In the genomic region with DNA sequence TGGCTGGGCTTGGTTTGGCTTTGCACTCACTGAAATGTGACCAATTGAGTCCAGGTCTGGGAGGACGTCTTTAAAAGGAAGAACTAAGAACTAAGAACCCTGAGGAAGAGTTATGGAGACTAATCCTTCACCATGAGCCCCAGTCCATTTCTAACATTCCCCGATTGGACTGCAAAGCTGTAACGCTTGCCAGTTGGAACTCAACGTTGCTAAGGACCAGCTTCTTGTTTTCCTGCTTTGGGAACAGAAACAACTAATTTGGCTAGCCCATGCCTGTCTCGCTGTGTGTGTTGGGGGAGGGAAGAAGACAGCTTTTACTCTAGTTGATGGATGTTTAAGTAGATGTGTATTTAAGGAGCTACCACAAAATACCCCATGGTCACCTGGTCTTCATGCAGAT, we compare ENCODE assay signal across 13 mouse cellular contexts.
A peak's percentile ranks its signal among the peaks of the same experiment; 100 is the strongest.
DNase-seq lines count a peak whose midpoint lies in the region; ATAC-seq and TF ChIP-seq lines count a peak whose summit lies in the region.
"Had no signal": no experiment of that assay in that cellular context is flagged by ENCODE, and none has a peak within 500 bp of the region (broad histone marks: within the 10 kb centered on the region; RNA-seq: fewer than 3 reads in every experiment).

No protein-coding gene starts in this region.

- no peak for ATAC-seq in hindbrain, postnatal 0 days
- no peak for ATAC-seq in hindbrain, embryonic 11.5 days (ENCODE audit: low FRiP score)
- peak; percentile 50 for ATAC-seq in lung, postnatal 0 days
- ATAC-seq: CD4-positive, CD25-positive, alpha-beta regulatory T cell, adult 4 months had no signal

- no peak overlapping the region for H3K9ac ChIP-seq in hindbrain, postnatal 0 days (replicated peaks; ENCODE audit: low read length)
- H3K9ac ChIP-seq in hindbrain, embryonic 11.5 days (ENCODE audit: low read depth, low read length), result no peak overlapping the region
- no peak overlapping the region for H3K9ac ChIP-seq in lung, postnatal 0 days (replicated peaks; ENCODE audit: low read depth)
- H3K9ac ChIP-seq: hindbrain, embryonic 15.5 days; liver, embryonic 14.5 days had no signal

- no peak for TF ChIP-seq CTCF in hindbrain, postnatal 0 days (IDR thresholded peaks at IDR 0.05; ENCODE audit: low read depth)
- TF ChIP-seq CTCF in lung, postnatal 0 days (IDR thresholded peaks at IDR 0.05), result no peak

- no peaks in the 10 kb centered on the region for H3K36me3 ChIP-seq in hindbrain, postnatal 0 days (ENCODE audit: insufficient read depth, low read length)
- H3K36me3 ChIP-seq in hindbrain, embryonic 11.5 days (ENCODE audit: control insufficient read depth, insufficient read depth, low read length), result no peaks in the 10 kb centered on the region
- no peaks in the 10 kb centered on the region for H3K36me3 ChIP-seq in lung, postnatal 0 days (ENCODE audit: insufficient read depth, low read length)
- H3K36me3 ChIP-seq: hindbrain, embryonic 15.5 days had no signal

- no peak overlapping the region for H3K4me2 ChIP-seq in hindbrain, postnatal 0 days (ENCODE audit: low read depth, low read length)
- H3K4me2 ChIP-seq in hindbrain, embryonic 11.5 days (replicated peaks; ENCODE audit: low read depth, low read length), result no peak overlapping the region
- no peak overlapping the region for H3K4me2 ChIP-seq in lung, postnatal 0 days (replicated peaks; ENCODE audit: low read depth, low read length)
- H3K4me2 ChIP-seq: hindbrain, embryonic 15.5 days had no signal

- no peak for TF ChIP-seq EP300 in lung, postnatal 0 days (IDR thresholded peaks at IDR 0.05)

- H3K27me3 ChIP-seq in hindbrain, postnatal 0 days (ENCODE audit: insufficient read depth, low read length), result no peaks in the 10 kb centered on the region
- no peaks in the 10 kb centered on the region for H3K27me3 ChIP-seq in hindbrain, embryonic 11.5 days (ENCODE audit: control insufficient read depth, insufficient read depth, low read length)
- no peaks in the 10 kb centered on the region for H3K27me3 ChIP-seq in lung, postnatal 0 days (replicated peaks; ENCODE audit: insufficient read depth, low read length)
- H3K27me3 ChIP-seq: hindbrain, embryonic 15.5 days had no signal

- H3K4me1 ChIP-seq in hindbrain, postnatal 0 days (ENCODE audit: insufficient read depth, low read length), result no peaks in the 10 kb centered on the region
- H3K4me1 ChIP-seq in hindbrain, embryonic 11.5 days (replicated peaks; ENCODE audit: control insufficient read depth, insufficient read depth, low read length), result no peaks in the 10 kb centered on the region
- no peaks in the 10 kb centered on the region for H3K4me1 ChIP-seq in lung, postnatal 0 days (ENCODE audit: insufficient read depth, low read depth, low read length)
- H3K4me1 ChIP-seq: hindbrain, embryonic 15.5 days had no signal

- H3K4me3 ChIP-seq in hindbrain, postnatal 0 days (ENCODE audit: low read length), result no peak overlapping the region
- no peak overlapping the region for H3K4me3 ChIP-seq in hindbrain, embryonic 11.5 days (ENCODE audit: low read depth, low read length)
- no peak overlapping the region for H3K4me3 ChIP-seq in lung, postnatal 0 days (ENCODE audit: low read depth, low read length)
- H3K4me3 ChIP-seq: erythroblast, embryonic 14.5 days; hindbrain, embryonic 15.5 days had no signal

- no peak overlapping the region for H3K27ac ChIP-seq in hindbrain, postnatal 0 days
- no peak overlapping the region for H3K27ac ChIP-seq in hindbrain, embryonic 11.5 days (ENCODE audit: low read depth, low read length)
- peak overlapping the region; percentile 64; the same call in 1 of the 2 replicates for H3K27ac ChIP-seq in lung, postnatal 0 days (ENCODE audit: low read length)
- H3K27ac ChIP-seq: hindbrain, embryonic 15.5 days; liver, embryonic 14.5 days had no signal

- WGBS in hindbrain, postnatal 0 days, result 57% methylated on average over 5 of the region's 5 CpGs
- 88% methylated on average over 5 of the region's 5 CpGs for WGBS in hindbrain, embryonic 11.5 days
- WGBS in lung, postnatal 0 days, result 62% methylated on average over 5 of the region's 5 CpGs

- DNase-seq in hindbrain, postnatal 0 days (ENCODE audit: low spot score), result peak; percentile 58
- no peak for DNase-seq in hindbrain, embryonic 11.5 days (ENCODE audit: low spot score)
- peak; percentile 22 for DNase-seq in brain, adult 2 months (ENCODE audit: low read depth, low spot score)
- DNase-seq in gastrocnemius, postnatal 25 days, result peak; percentile 43
- DNase-seq in lung, postnatal 0 days (ENCODE audit: low spot score), result peak; percentile 65
- no peak for DNase-seq in embryo, embryonic 11 days
- DNase-seq in cerebellum, postnatal 36 days, result no peak
- DNase-seq: cerebellum, adult 11 months; kidney, adult 18-20 months had no signal

- no peaks in the 10 kb centered on the region for H3K9me3 ChIP-seq in hindbrain, postnatal 0 days (ENCODE audit: low read length)
- no peaks in the 10 kb centered on the region for H3K9me3 ChIP-seq in hindbrain, embryonic 11.5 days (ENCODE audit: control insufficient read depth, low read length)
- no peaks in the 10 kb centered on the region for H3K9me3 ChIP-seq in lung, postnatal 0 days (ENCODE audit: low read length)
- H3K9me3 ChIP-seq: hindbrain, embryonic 15.5 days had no signal

Comparison
In these comparisons a context has a peak if more than half of its experiments do, and no peak if none do; other contexts are left out.
1. DNase-seq: peak in hindbrain, postnatal 0 days (single experiment), brain, adult 2 months (single experiment), gastrocnemius, postnatal 25 days (single experiment) and lung, postnatal 0 days (single experiment); none in hindbrain, embryonic 11.5 days (single experiment), embryo, embryonic 11 days (single experiment) and cerebellum, postnatal 36 days (0 of 2).